Mouse (Mus musculus): Measurements from ENCODE around the gene Clcn1. TPM values are rescaled to one million over a fixed set of nuclear protein-coding genes. Genes with fewer than 3 reads are reported as not detected.
A peak's percentile ranks its signal among the peaks of the same experiment; 100 is the strongest.

Clcn1 gene
- polyA plus RNA-seq, 1 experiment, result 0.36 TPM

- Histone ChIP-seq H3K4me1 (ENCODE audit: control insufficient read depth, insufficient read depth, low read length) (no peaks in the 10 kb centered on the region), H3K4me3 (ENCODE audit: insufficient read depth, low read length) (no peak overlapping the region), H3K27ac (ENCODE audit: insufficient read depth, low read depth, low read length) (no peak overlapping the region)
- TF ChIP-seq POLR2A (IDR thresholded peaks at IDR 0.05; ENCODE audit: borderline replicate concordance, low read depth, low read length), result no peak
- no peak for TF ChIP-seq CTCF (IDR thresholded peaks at IDR 0.05; ENCODE audit: low read depth, low read length)
Measured at GRCm38 (mm10) chr6:42260430-42260829, 26.1 kb upstream of the Clcn1 start.

GRCm38 (mm10) chr6:42261524-42262170, 24.8 kb upstream of the Clcn1 start, which contains the start of gene Tmem139:
TSS of gene Tmem139 (plus strand) at chr6:42261970.
- peaks cover 2% of the 10 kb centered on the region for H3K4me1 ChIP-seq (ENCODE audit: control insufficient read depth, insufficient read depth, low read length)
- TF ChIP-seq CTCF (IDR thresholded peaks at IDR 0.05; ENCODE audit: low read depth, low read length), result no peak
- no peak for TF ChIP-seq POLR2A (IDR thresholded peaks at IDR 0.05; ENCODE audit: borderline replicate concordance, low read depth, low read length)
- H3K4me3 ChIP-seq (ENCODE audit: insufficient read depth, low read length), result no peak within 1 kb of the TSS
- no peak within 1 kb of the TSS for H3K27ac ChIP-seq (ENCODE audit: insufficient read depth, low read depth, low read length)

GRCm38 (mm10) chr6:42264626-42265312, 21.7 kb upstream of the Clcn1 start, which contains the start of gene Casp2:
TSS of gene Casp2 (plus strand) at chr6:42264985.
- Histone ChIP-seq H3K27ac (ENCODE audit: insufficient read depth, low read depth, low read length) (peak within 1 kb of the TSS; percentile 88), H3K4me3 (ENCODE audit: insufficient read depth, low read length) (peak within 1 kb of the TSS; percentile 93), H3K4me1 (ENCODE audit: control insufficient read depth, insufficient read depth, low read length) (peaks cover 7% of the 10 kb centered on the region)
- TF ChIP-seq CTCF (IDR thresholded peaks at IDR 0.05; ENCODE audit: low read depth, low read length), result peak; percentile 84
- peak; percentile 36; the same call in 1 of the 2 replicates for TF ChIP-seq POLR2A (IDR thresholded peaks at IDR 0.05; ENCODE audit: borderline replicate concordance, low read depth, low read length)

DNA sequence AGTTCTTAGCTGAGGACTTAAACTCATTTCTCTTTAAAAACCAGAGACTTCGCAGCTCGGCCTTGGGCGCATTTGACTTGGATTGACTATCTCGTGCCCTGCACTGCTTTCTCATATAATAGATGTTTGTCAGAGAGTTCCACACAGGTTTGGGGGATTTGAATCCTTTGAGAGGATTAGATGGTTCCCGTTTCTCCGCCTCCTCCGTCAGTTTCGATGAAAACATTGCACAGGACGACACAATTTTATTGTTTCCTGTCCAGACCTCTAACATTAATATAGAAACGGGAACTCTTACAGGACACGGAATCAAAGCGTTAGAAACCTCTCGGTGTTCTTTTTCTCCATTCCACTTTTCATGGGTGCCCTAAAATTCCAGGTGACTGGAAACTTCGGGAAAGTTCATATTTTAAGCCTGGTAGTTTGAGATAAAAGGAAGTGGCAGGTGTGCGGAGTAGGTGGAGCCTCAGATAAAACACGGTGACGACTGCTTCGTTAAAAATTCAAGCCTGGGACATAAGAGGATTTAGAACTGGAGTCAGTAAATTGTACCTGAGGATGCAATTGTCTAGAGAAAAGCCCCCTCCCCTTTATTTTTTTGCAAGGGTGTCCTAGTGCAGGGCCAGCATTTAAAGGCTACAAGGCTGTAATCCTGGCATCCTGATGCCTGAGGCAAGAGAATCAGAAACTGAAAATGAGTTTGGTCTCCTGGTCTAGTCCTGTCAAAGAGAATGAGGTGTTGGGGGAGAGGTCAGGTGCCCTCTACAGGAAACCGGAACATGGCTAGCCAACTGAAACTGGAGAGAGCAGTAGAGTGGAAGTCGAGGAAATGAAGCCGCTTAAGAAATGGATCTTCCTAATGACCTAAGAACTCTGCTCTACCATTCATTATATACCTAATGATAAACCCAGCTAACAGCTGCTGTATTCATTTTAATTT, 20.8 kb upstream of the Clcn1 start:
- TF ChIP-seq CTCF (IDR thresholded peaks at IDR 0.05; ENCODE audit: low read depth, low read length) (no peak), POLR2A (IDR thresholded peaks at IDR 0.05; ENCODE audit: borderline replicate concordance, low read depth, low read length) (no peak)
- H3K27ac ChIP-seq (ENCODE audit: insufficient read depth, low read depth, low read length), result peak overlapping the region; percentile 88
- H3K4me3 ChIP-seq (ENCODE audit: insufficient read depth, low read length), result peak overlapping the region; percentile 93
- H3K4me1 ChIP-seq (ENCODE audit: control insufficient read depth, insufficient read depth, low read length), result peaks cover 11% of the 10 kb centered on the region

DNA sequence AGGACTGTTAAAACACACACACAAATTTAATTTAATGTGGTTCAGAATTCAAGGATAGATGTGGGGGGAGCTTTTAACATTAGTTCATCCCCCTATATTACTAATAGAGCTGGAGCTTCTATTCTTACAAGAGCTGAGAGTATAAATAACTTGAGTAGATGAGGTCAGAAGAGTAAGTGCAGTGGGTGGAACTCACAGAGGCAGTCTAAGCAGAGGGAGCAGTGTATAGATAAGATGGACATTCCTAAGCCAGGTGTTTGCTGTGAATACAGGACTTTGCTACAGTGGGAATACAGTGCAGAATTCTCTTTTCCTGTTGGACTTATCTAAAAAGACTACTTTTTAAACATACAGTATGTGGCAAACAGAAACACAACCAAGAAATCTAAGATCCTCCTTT, 15.7 kb upstream of the Clcn1 start:
- H3K4me3 ChIP-seq (ENCODE audit: insufficient read depth, low read length), result no peak overlapping the region
- peaks cover 11% of the 10 kb centered on the region for H3K4me1 ChIP-seq (ENCODE audit: control insufficient read depth, insufficient read depth, low read length)
- no peak overlapping the region for H3K27ac ChIP-seq (ENCODE audit: insufficient read depth, low read depth, low read length)
- TF ChIP-seq CTCF (IDR thresholded peaks at IDR 0.05; ENCODE audit: low read depth, low read length) (no peak), POLR2A (IDR thresholded peaks at IDR 0.05; ENCODE audit: borderline replicate concordance, low read depth, low read length) (no peak)

GRCm38 (mm10) chr6:42276151-42276550, 10.3 kb upstream of the Clcn1 start:
- no peak overlapping the region for H3K27ac ChIP-seq (ENCODE audit: insufficient read depth, low read depth, low read length)
- H3K4me3 ChIP-seq (ENCODE audit: insufficient read depth, low read length), result no peak overlapping the region
- no peaks in the 10 kb centered on the region for H3K4me1 ChIP-seq (ENCODE audit: control insufficient read depth, insufficient read depth, low read length)
- TF ChIP-seq CTCF (IDR thresholded peaks at IDR 0.05; ENCODE audit: low read depth, low read length), result no peak
- TF ChIP-seq POLR2A (IDR thresholded peaks at IDR 0.05; ENCODE audit: borderline replicate concordance, low read depth, low read length), result no peak

DNA sequence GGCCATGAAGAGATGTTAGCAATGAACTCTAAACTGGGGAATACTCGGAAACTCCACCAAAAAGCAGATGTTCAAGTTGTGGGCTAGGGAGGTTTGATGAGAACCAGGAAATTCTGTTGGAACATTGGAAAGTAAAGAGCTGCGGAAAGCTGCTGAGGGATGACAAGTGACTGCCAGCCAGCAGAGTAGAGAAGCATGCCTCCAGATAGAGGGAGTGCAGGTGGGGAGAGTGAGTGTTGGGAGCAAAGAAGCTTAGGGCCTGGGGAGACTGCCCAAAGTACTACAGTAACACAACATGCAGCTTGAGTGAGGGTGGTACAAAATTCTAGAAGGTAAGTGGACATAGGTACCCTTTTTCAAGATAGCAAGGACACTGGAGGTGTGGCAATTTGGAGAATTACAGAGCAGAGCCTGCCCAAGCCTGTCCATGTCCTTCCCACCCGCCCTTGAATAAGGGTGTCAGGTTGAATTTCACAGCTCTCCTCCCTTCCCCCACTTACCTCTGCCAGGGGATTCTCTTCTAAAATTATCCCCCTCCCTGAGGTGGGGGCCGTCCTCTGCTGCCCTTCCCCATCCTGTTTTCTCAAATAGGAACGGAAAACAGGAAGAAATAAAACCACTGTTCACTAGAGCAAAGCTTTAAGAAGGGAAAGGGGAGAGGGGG, 3.5 kb upstream of the Clcn1 start:
- H3K27ac ChIP-seq (ENCODE audit: insufficient read depth, low read depth, low read length), result no peak overlapping the region
- H3K4me3 ChIP-seq (ENCODE audit: insufficient read depth, low read length), result no peak overlapping the region
- H3K4me1 ChIP-seq (ENCODE audit: control insufficient read depth, insufficient read depth, low read length), result peaks cover 8% of the 10 kb centered on the region
- TF ChIP-seq CTCF (IDR thresholded peaks at IDR 0.05; ENCODE audit: low read depth, low read length) (no peak), POLR2A (IDR thresholded peaks at IDR 0.05; ENCODE audit: borderline replicate concordance, low read depth, low read length) (no peak)

- TF ChIP-seq CTCF (IDR thresholded peaks at IDR 0.05; ENCODE audit: low read depth, low read length) (no peak), POLR2A (IDR thresholded peaks at IDR 0.05; ENCODE audit: borderline replicate concordance, low read depth, low read length) (no peak)
- no peak overlapping the region for H3K4me3 ChIP-seq (ENCODE audit: insufficient read depth, low read length)
- H3K27ac ChIP-seq (ENCODE audit: insufficient read depth, low read depth, low read length), result no peak overlapping the region
- peaks cover 8% of the 10 kb centered on the region for H3K4me1 ChIP-seq (ENCODE audit: control insufficient read depth, insufficient read depth, low read length)
Measured at GRCm38 (mm10) chr6:42287562-42287961, 1.1 kb downstream of the Clcn1 start.

DNA sequence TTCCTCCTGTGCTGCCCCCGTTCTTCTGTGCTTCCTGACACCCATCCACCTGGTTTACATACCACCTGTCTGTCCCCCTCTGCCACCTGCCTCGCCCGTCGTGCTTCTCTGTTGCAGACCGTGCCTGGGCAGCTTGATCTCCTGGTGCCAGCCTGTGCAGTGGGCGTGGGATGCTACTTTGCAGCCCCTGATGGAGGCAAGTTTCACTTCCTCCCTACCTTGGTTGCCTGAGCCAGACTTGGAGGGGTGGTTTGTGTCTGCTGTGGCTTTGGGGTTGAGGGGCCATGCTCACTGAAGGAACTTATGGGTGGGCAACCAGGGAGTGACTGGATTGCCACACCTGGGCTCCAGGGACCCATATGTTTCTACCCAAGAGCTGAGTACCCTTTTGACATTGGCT, 6.8 kb downstream of the Clcn1 start:
- Histone ChIP-seq H3K4me1 (ENCODE audit: control insufficient read depth, insufficient read depth, low read length) (peaks cover 23% of the 10 kb centered on the region), H3K4me3 (ENCODE audit: insufficient read depth, low read length) (no peak overlapping the region), H3K27ac (ENCODE audit: insufficient read depth, low read depth, low read length) (no peak overlapping the region)
- TF ChIP-seq CTCF (IDR thresholded peaks at IDR 0.05; ENCODE audit: low read depth, low read length) (no peak), POLR2A (IDR thresholded peaks at IDR 0.05; ENCODE audit: borderline replicate concordance, low read depth, low read length) (no peak)

Data from bone marrow macrophage, adult 2 months (primary cell).